Mouse (Mus musculus) testis, adult 2 months (tissue): Measurements from ENCODE around the gene Ablim1. TPM values are rescaled to one million over a fixed set of nuclear protein-coding genes. Genes with fewer than 3 reads are reported as not detected.

Experiments used
- H3K27ac ChIP-seq: fragments of 200-500 bp; 2 replicates; pipeline ENCODE4 v1.5.1; 2012; ENCODE audit warnings: low read depth, low read length; ENCODE audit not compliant: control insufficient read depth, insufficient read depth
- H3K27me3 ChIP-seq: fragments of 200-500 bp; 2 replicates; pipeline ENCODE4 v1.6.1; 2012; ENCODE audit warnings: mild to moderate bottlenecking, low read length, moderate library complexity; ENCODE audit not compliant: control insufficient read depth, insufficient read depth
- H3K36me3 ChIP-seq: fragments of 200-500 bp; 2 replicates; pipeline ENCODE4 v1.6.1; 2012; ENCODE audit warnings: mild to moderate bottlenecking, low read length; ENCODE audit not compliant: control insufficient read depth, insufficient read depth
- H3K4me1 ChIP-seq: fragments of 200-500 bp; 2 replicates; pipeline ENCODE4 v1.6.1; 2012; ENCODE audit warnings: low read length; ENCODE audit not compliant: control insufficient read depth, insufficient read depth
- H3K4me3 ChIP-seq: fragments of 200-500 bp; 2 replicates; pipeline ENCODE4 v1.5.1; 2012; ENCODE audit warnings: low read depth, mild to moderate bottlenecking, low read length, moderate library complexity, mixed read lengths; ENCODE audit not compliant: control insufficient read depth
- CTCF ChIP-seq: fragments of 200-500 bp; IDR thresholded peaks from 2 replicates; pipeline ENCODE4 v1.5.1; 2012; ENCODE audit warnings: low read depth, mild to moderate bottlenecking, inconsistent platforms, low read length, moderate library complexity; ENCODE audit not compliant: control insufficient read depth, insufficient read depth, insufficient replicate concordance
- POLR2A ChIP-seq: fragments of 200-500 bp; IDR thresholded peaks from 2 replicates; pipeline ENCODE4 v1.6.1; 2012; ENCODE audit warnings: low read depth, mild to moderate bottlenecking, inconsistent platforms, low read length, moderate library complexity; ENCODE audit not compliant: control insufficient read depth
- polyA plus RNA-seq: library from polyadenylated mRNA; depleted of rRNA; stranded (reverse); fragments of >200 nt; gene quantifications from 2 replicates; pipeline ENCODE4 v1.2.3, GENCODE M21; 2012

The Ablim1 gene
- polyA plus RNA-seq, 1 experiment = 3.0 TPM

- H3K27ac ChIP-seq = peak overlapping the region; percentile 56
Measured at GRCm38 (mm10) chr19:57078867-57079605, 235.7 kb downstream of the Ablim1 start.

DNA sequence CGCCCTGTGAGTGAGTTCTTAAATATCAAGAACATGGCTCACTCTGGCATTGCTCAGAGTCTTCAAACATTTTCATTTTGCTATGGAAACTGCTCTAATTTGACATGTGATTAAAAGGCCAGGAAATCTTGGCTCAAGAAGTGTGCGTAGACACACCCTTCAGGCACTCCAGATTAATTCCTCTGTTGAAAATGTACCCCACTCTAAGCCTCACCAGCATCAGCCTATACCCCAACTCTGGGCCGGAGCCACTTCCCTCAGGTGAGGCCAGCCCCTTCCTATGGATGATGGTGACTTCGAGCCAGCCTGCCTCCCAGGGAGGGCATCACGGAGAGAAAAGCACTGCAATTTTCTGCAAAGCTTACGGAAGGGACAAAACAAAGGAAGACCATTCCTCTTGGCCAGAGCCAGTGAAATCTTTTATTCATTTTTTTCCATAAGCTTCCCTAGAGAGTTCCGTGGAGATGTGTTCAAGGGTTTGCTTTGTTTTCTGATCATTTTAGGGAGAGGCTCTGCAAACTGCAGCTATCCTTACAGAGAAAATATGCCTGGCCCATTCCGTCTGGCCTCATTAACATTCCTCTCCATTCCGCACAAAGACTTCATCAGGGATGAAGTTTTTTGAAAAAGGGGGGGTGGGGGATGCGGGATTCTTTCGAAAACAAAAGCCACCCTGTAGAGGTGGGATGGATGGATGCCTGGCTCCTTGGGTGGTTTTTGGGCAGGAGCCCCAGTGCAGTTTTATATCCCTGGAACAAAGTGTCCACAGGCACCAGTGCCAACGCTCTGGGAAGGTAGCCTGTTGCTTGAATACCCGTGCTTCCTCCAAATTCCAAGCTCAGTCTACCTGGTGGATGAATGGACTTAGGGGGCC is 236.7 kb downstream of the Ablim1 start:
- Histone ChIP-seq H3K27me3 (no peaks in the 10 kb centered on the region), H3K4me3 (no peak overlapping the region), H3K4me1 (no peaks in the 10 kb centered on the region), H3K36me3 (no peaks in the 10 kb centered on the region), H3K27ac (peak overlapping the region; percentile 70; the same call in 1 of the 2 replicates)
- no peak for TF ChIP-seq POLR2A
- no peak for TF ChIP-seq CTCF

More at GRCm38 (mm10) chr19:57078867-57079605, 235.7 kb downstream of the Ablim1 start:
- no peak for TF ChIP-seq POLR2A
- Histone ChIP-seq H3K4me1 (no peaks in the 10 kb centered on the region), H3K4me3 (no peak overlapping the region), H3K27me3 (no peaks in the 10 kb centered on the region), H3K36me3 (no peaks in the 10 kb centered on the region)

DNA sequence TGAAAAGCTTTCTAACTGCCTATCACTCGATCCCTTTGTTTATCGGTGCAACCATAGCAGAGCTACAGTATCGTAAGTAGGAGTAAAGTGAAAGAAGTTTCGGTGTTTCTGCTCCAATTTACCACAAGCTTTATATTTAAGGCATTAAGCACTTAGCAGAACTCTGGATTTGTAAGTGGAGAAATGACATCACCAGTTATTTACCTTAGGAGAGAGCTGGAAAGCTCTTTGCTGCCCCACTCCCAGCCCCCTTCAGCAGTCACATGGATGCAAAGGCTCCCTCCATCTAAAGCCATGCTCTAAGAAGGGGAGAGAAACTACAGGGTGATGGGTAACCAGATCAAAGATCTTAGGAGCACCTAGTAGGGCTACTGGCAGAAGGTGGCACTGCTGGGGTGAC is 241.3 kb downstream of the Ablim1 start:
- H3K27me3 ChIP-seq = no peaks in the 10 kb centered on the region
- TF ChIP-seq POLR2A (no peak), CTCF (no peak)
- no peak overlapping the region for H3K27ac ChIP-seq
- H3K4me3 ChIP-seq = no peak overlapping the region
- H3K36me3 ChIP-seq = no peaks in the 10 kb centered on the region
- no peaks in the 10 kb centered on the region for H3K4me1 ChIP-seq

DNA sequence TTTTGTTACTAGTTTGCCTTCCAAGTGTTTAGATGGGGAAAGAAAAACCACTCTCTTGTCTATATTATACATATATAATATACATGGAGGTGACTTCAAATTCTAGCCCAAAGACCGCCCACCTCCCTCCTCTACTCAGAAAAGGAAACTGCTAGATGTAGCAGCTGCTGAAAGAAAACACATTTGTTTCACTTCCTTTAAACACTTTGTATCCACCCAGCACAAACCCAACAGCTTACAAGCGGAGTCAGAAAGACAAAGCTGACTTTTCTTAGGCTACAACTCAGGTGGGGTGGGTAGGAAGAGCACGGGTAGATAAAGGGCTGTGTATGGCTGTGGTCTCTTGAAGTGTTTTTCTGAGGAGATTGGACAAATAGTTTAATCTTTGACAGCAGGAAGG is 242.0 kb downstream of the Ablim1 start:
- Histone ChIP-seq H3K36me3 (no peaks in the 10 kb centered on the region), H3K4me1 (no peaks in the 10 kb centered on the region), H3K4me3 (no peak overlapping the region), H3K27ac (no peak overlapping the region), H3K27me3 (no peaks in the 10 kb centered on the region)
- TF ChIP-seq POLR2A (no peak), CTCF (no peak)

GRCm38 (mm10) chr19:57067108-57067613 is 247.6 kb downstream of the Ablim1 start:
- no peak for TF ChIP-seq CTCF
- peak; percentile 86 for TF ChIP-seq POLR2A
- Histone ChIP-seq H3K27ac (peak overlapping the region; percentile 74), H3K36me3 (no peaks in the 10 kb centered on the region), H3K4me3 (peak overlapping the region; percentile 71), H3K27me3 (no peaks in the 10 kb centered on the region), H3K4me1 (peaks cover 5% of the 10 kb centered on the region)

DNA sequence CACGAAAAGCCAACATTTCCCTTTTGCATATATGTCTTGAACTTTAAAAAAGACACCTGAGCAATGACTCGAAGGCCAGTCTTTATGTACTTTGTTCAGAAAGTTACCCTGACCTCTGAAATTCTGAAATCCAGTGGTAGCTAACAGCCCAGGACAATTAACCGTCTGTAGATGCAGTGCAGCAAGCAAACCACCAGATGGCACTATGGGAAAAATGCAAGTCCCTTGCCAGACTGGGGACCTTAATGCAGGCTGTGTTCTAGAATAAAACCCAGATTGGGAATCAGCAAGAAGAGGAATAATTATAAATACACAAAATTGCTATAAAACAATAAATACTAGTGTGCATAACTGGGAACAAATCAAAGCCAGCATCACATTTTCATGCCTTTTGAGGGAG is 248.4 kb downstream of the Ablim1 start:
- TF ChIP-seq CTCF (no peak; the same call in 1 of the 2 replicates), POLR2A (no peak)

DNA sequence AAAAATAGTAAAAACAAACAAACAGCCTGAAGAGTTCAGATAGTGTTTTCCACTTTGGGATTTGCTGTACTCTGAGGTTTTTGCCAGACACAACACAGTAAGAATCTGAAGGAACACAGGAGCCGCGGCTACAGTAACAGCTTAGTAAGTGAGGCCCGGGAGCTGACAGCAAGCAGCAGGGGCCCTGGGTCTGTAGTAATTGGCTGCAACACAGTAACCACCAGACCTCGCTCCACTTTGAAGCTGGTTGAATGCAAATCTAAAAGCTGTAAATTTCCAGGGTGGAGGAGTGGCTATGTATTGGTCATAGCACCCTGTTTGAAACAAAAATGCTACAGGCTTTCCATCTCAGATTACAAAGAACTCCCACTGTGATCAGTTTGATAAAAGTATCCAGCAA is 252.0 kb downstream of the Ablim1 start:
- TF ChIP-seq POLR2A (no peak), CTCF (no peak)
- no peaks in the 10 kb centered on the region for H3K27me3 ChIP-seq

More for the DNA sequence above, 248.4 kb downstream of the Ablim1 start:
- Histone ChIP-seq H3K36me3 (no peaks in the 10 kb centered on the region), H3K4me3 (no peak overlapping the region), H3K27me3 (no peaks in the 10 kb centered on the region), H3K4me1 (peaks cover 5% of the 10 kb centered on the region), H3K27ac (no peak overlapping the region)

More for the DNA sequence above, 252.0 kb downstream of the Ablim1 start:
- Histone ChIP-seq H3K4me3 (no peak overlapping the region), H3K4me1 (peaks cover 9% of the 10 kb centered on the region), H3K27ac (no peak overlapping the region), H3K36me3 (no peaks in the 10 kb centered on the region)
